Mouse (Mus musculus): ENCODE measurements around the gene Glrx5.

DNA sequence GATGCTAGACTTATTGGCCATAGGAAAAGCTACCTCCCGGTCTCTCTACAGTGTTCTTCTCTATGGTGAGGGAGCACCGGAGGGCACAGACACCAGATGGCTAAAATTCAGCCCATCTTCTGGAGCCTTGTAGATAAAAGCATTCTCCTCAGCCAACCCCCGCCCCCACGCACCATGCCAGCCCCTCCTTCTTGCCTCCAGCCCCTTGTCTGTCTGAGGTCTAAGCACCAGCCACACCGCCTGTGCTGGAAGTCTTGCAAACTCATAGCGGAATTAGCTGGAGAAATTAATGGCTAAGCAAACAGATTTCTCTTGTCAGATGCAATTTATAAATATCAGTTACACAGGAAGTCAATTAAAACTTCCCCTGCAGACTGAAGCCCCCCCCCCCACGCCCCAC is 43.0 kb downstream of the Glrx5 start:
- TF ChIP-seq POLR2A (IDR thresholded peaks at IDR 0.05; ENCODE audit: borderline replicate concordance, low read depth, low read length) (no peak), CTCF (IDR thresholded peaks at IDR 0.05; ENCODE audit: low read depth, low read length) (no peak)
